Mouse (Mus musculus) liver, embryonic 14.5 days (tissue): ENCODE measurements at regions not wholly inside any gene's neighbourhood (a gene's known extent, or its start where the extent isn't known, plus 50 kb on each side); places are given as distances from the start of the nearest gene placed in this dataset.

ENCODE experiments used
- CTCF ChIP-seq: IDR thresholded peaks from 2 replicates; pipeline ENCODE4 v1.5.1; 2016; ENCODE audit warnings: antibody characterized with exemption, low read depth, control low read depth
- EP300 ChIP-seq: IDR thresholded peaks from 2 replicates; pipeline ENCODE4 v1.6.1; 2016; ENCODE audit warnings: antibody characterized with exemption, low read depth

DNA sequence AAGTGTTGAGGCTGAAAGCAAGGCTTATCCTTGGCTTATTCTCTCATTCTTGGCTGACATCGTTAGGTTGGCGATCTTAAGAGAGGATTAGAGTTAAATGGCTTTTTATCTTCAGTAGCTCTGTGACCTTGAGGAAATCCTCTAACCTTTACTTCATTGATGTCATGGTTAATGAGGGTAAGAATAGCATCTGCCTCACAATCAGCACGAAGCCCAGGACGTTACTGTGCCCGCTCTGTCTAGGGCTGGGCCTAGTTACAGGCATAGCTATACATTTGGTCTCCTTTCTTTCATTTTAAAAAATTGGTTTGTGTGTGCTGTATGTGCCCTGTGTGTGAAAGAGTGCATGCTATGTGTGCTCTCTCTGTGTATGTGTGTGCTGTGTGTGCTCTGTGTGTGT lies 145.1 kb upstream of the Gadl1 start:
- TF ChIP-seq CTCF (no peak), EP300 (no peak)
